Mouse (Mus musculus) stomach, postnatal 0 days (tissue): Measurements from ENCODE around the gene B3gnt2. TPM values are rescaled to one million over a fixed set of nuclear protein-coding genes. Genes with fewer than 3 reads are reported as not detected.

ENCODE experiments used
- ATAC-seq: fragments of 200-750 bp; cut with Nextera tagmentation; 2 replicates; pipeline ENCODE4 v1.8.0; 2017; ENCODE audit not compliant: low FRiP score, low TSS enrichment
- DNase-seq: peaks from one replicate; pipeline ENCODE4 v3.0.0-alpha.2; 2016; ENCODE audit warnings: low spot score
- H3K27ac ChIP-seq: fragments of 300-500 bp; sonication (generic); replicated peaks from 2 replicates; pipeline ENCODE4 v1.5.1; 2014; ENCODE audit warnings: mild to moderate bottlenecking, control low read depth
- H3K27me3 ChIP-seq: fragments of 300-500 bp; sonication (generic); 2 replicates; pipeline ENCODE4 v1.6.1; 2014; ENCODE audit warnings: low read length; ENCODE audit not compliant: control insufficient read depth, insufficient read depth
- H3K36me3 ChIP-seq: fragments of 300-500 bp; sonication (generic); 2 replicates; pipeline ENCODE4 v1.6.1; 2014; ENCODE audit warnings: low read length, mixed read lengths; ENCODE audit not compliant: control insufficient read depth, insufficient read depth
- H3K4me1 ChIP-seq: fragments of 300-500 bp; sonication (generic); replicated peaks from 2 replicates; pipeline ENCODE4 v1.6.1; 2014; ENCODE audit warnings: antibody characterized with exemption; ENCODE audit not compliant: control insufficient read depth, insufficient read depth
- H3K4me2 ChIP-seq: fragments of 300-500 bp; sonication (generic); replicated peaks from 2 replicates; pipeline ENCODE4 v1.6.1; 2014; ENCODE audit warnings: low read depth, mild to moderate bottlenecking, control low read depth, moderate library complexity
- H3K4me3 ChIP-seq: fragments of 300-500 bp; sonication (generic); 2 replicates; pipeline ENCODE4 v1.5.1; 2014; ENCODE audit warnings: low read depth, low read length, control low read depth
- H3K9ac ChIP-seq: fragments of 300-500 bp; sonication (generic); 2 replicates; pipeline ENCODE4 v1.6.1; 2014; ENCODE audit warnings: mild to moderate bottlenecking, low read length, control low read depth, mixed read lengths
- H3K9me3 ChIP-seq: fragments of 300-500 bp; sonication (generic); 2 replicates; pipeline ENCODE4 v1.6.1; 2016; ENCODE audit warnings: low read length; ENCODE audit not compliant: control insufficient read depth
- CTCF ChIP-seq: IDR thresholded peaks from 2 replicates; pipeline ENCODE4 v1.5.1; 2016; ENCODE audit warnings: antibody characterized with exemption, low read depth, mild to moderate bottlenecking, moderate library complexity
- EP300 ChIP-seq: optimal IDR thresholded peaks from 2 replicates; pipeline ENCODE3; 2016; ENCODE audit warnings: antibody characterized with exemption
- whole genome bisulfite sequencing: fragments of 180-500 bp; shearing (Covaris S2); extraction: QIAGEN DNeasy Blood & Tissue Kit; methylation state at CpG from one replicate; pipeline ENCODE4 v1.1.7; 2014; 5-methylcytosine and 5-hydroxymethylcytosine counted together
- polyA plus RNA-seq: library from polyadenylated mRNA; unstranded; fragments of >200 nt; fragmentation: Nextera tagmentation; extraction: Ambion mirVana; gene quantifications from 2 replicates; pipeline ENCODE4 v1.2.1, GENCODE M21; 2015

B3gnt2 gene
- polyA plus RNA-seq, 1 experiment from 2014 or later: 18.4 TPM

GRCm38 (mm10) chr11:22859633-22860334 is 977 bp downstream of the B3gnt2 start:
- Histone ChIP-seq H3K27ac (peak overlapping the region; percentile 97), H3K9me3 (no peaks in the 10 kb centered on the region), H3K36me3 (no peaks in the 10 kb centered on the region), H3K4me3 (peak overlapping the region; percentile 91), H3K9ac (peak overlapping the region; percentile 88), H3K27me3 (no peaks in the 10 kb centered on the region), H3K4me1 (no peaks in the 10 kb centered on the region), H3K4me2 (peak overlapping the region; percentile 91)
- ATAC-seq (peak; percentile 92), DNase-seq (peak; percentile 95)
- under 1% methylated on average over 45 of the region's 55 CpGs for WGBS
- TF ChIP-seq CTCF (peak; percentile 49), EP300 (no peak)

GRCm38 (mm10) chr11:22859301-22859632 is 1.5 kb downstream of the B3gnt2 start:
- no peaks in the 10 kb centered on the region for H3K36me3 ChIP-seq
- WGBS: under 1% methylated on average over 22 of the region's 41 CpGs
- DNase-seq: no peak

GRCm38 (mm10) chr11:22858441-22859300 is 2.1 kb downstream of the B3gnt2 start:
- peak overlapping the region; percentile 97 for H3K27ac ChIP-seq
- no peaks in the 10 kb centered on the region for H3K4me1 ChIP-seq
- ATAC-seq: peak; percentile 49
- H3K36me3 ChIP-seq: no peaks in the 10 kb centered on the region
- peak overlapping the region; percentile 91 for H3K4me2 ChIP-seq
- 7% methylated on average over 50 of the region's 50 CpGs for WGBS
- no peaks in the 10 kb centered on the region for H3K27me3 ChIP-seq
- H3K4me3 ChIP-seq: peak overlapping the region; percentile 91
- H3K9ac ChIP-seq: peak overlapping the region; percentile 88
- peak; percentile 59 for DNase-seq
- TF ChIP-seq EP300 (no peak), CTCF (0 out of 2 replicates have a peak, but pooled peaks have one; percentile 8)
- H3K9me3 ChIP-seq: no peaks in the 10 kb centered on the region

More at GRCm38 (mm10) chr11:22859301-22859632, 1.5 kb downstream of the B3gnt2 start:
- H3K4me3 ChIP-seq: peak overlapping the region; percentile 91
- H3K4me1 ChIP-seq: no peaks in the 10 kb centered on the region
- H3K9me3 ChIP-seq: no peaks in the 10 kb centered on the region
- H3K27ac ChIP-seq: peak overlapping the region; percentile 97
- H3K9ac ChIP-seq: peak overlapping the region; percentile 88
- no peaks in the 10 kb centered on the region for H3K27me3 ChIP-seq
- peak; percentile 54; the same call in 1 of the 2 replicates for ATAC-seq
- peak overlapping the region; percentile 91 for H3K4me2 ChIP-seq
- TF ChIP-seq CTCF (no peak), EP300 (no peak)

GRCm38 (mm10) chr11:22857705-22858440 is 2.9 kb downstream of the B3gnt2 start:
- H3K9ac ChIP-seq: peak overlapping the region; percentile 88
- peak; percentile 36 for DNase-seq

GRCm38 (mm10) chr11:22857106-22857704 is 3.6 kb downstream of the B3gnt2 start:
- 74% methylated on average over 5 of the region's 5 CpGs for WGBS
- ATAC-seq (no peak), DNase-seq (no peak)
- Histone ChIP-seq H3K4me3 (peak overlapping the region; percentile 91; the same call in 1 of the 2 replicates), H3K9ac (no peak overlapping the region), H3K27ac (no peak overlapping the region), H3K4me2 (peak overlapping the region; percentile 91), H3K36me3 (no peaks in the 10 kb centered on the region), H3K9me3 (no peaks in the 10 kb centered on the region), H3K27me3 (no peaks in the 10 kb centered on the region), H3K4me1 (no peaks in the 10 kb centered on the region)
- TF ChIP-seq EP300: no peak
- TF ChIP-seq CTCF: no peak

More at GRCm38 (mm10) chr11:22857705-22858440, 2.9 kb downstream of the B3gnt2 start:
- Histone ChIP-seq H3K9me3 (no peaks in the 10 kb centered on the region), H3K4me1 (no peaks in the 10 kb centered on the region), H3K4me2 (peak overlapping the region; percentile 91), H3K27me3 (no peaks in the 10 kb centered on the region), H3K4me3 (peak overlapping the region; percentile 91), H3K36me3 (no peaks in the 10 kb centered on the region), H3K27ac (peak overlapping the region; percentile 97)
- ATAC-seq: no peak
- 27% methylated on average over 25 of the region's 25 CpGs for WGBS
- TF ChIP-seq CTCF (no peak), EP300 (no peak)
